Mouse (Mus musculus) bone marrow, adult 2 months (tissue): ENCODE measurements around the gene Sprtn.

ENCODE experiments used
- CTCF ChIP-seq: fragments of 200-500 bp; IDR thresholded peaks from 2 replicates; pipeline ENCODE4 v1.5.1; 2011; ENCODE audit warnings: low read length, control low read depth; ENCODE audit not compliant: control insufficient read depth, insufficient read depth
- POLR2A ChIP-seq: fragments of 200-500 bp; IDR thresholded peaks from 2 replicates; pipeline ENCODE4 v1.6.1; 2011; ENCODE audit warnings: low read depth, mild to moderate bottlenecking, control low read depth, low read length, borderline replicate concordance; ENCODE audit not compliant: control insufficient read depth

DNA sequence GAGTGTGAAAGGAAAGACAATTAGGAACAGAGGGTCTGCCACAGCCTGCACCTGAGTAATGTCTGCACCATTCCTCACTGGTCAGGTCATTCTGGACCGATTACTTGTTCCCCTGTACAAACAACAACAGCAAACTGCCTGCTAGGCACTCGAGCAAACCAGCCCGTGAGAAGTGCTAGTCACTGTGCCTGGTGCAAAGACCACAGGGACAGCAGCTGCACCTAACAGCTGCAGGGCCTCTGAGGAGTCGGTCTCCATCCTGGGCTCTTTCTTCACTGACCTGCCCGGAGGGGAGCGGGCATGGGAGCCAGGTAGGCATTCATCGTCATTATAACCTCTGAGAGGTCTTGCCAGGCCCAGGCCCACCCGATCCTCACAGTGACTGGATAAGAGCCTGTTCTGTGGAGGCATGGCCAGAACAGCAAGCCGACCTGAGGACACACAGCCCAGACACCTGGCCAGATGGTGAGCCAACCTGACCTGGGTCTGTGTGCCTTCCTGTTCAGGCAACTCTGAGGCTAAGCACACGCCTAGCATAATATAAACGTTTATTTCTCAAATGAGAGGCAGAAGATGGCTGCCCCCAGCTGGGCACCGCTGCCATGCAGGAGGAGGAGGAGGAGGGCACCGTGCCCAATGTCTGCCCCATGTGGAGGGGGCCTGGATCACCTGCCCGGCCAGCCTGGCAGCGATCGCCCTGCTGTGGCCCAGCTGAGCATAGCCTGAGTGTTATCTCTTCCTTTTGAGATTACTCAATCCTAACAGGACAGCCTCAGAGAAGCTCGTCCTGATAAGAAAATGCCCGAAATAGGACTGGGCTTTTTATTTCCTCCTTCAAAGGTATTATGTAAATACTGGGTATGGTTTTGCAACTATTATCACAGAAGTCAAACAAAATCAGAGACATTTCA, 23.9 kb downstream of the Sprtn start:
- TF ChIP-seq CTCF (0 out of 2 replicates have a peak, but pooled peaks have one; percentile 13), POLR2A (no peak)
